Mouse (Mus musculus) erythroblast, embryonic 14.5 days (primary cell): ENCODE results near the gene Gins2. TPM values are rescaled to one million over a fixed set of nuclear protein-coding genes. Genes with fewer than 3 reads are reported as not detected.

Experiments used
- H3K27me3 ChIP-seq: 2 replicates; pipeline ENCODE4 v1.6.1; 2012; ENCODE audit warnings: inconsistent platforms; ENCODE audit not compliant: control insufficient read depth
- H3K36me3 ChIP-seq: 2 replicates; pipeline ENCODE4 v1.6.1; 2012; ENCODE audit warnings: mild to moderate bottlenecking, inconsistent platforms; ENCODE audit not compliant: control insufficient read depth
- H3K4me1 ChIP-seq: 2 replicates; pipeline ENCODE4 v1.6.1; 2012; ENCODE audit warnings: inconsistent platforms; ENCODE audit not compliant: control insufficient read depth
- H3K4me3 ChIP-seq: replicated peaks from 2 replicates; pipeline ENCODE3; 2012; ENCODE audit warnings: moderate library complexity, mild to moderate bottlenecking, inconsistent platforms
- H3K9me3 ChIP-seq: 2 replicates; pipeline ENCODE4 v1.6.1; 2012; ENCODE audit warnings: low read length, inconsistent platforms, mixed read lengths; ENCODE audit not compliant: control insufficient read depth
- GATA1 ChIP-seq: IDR thresholded peaks from 2 replicates; pipeline ENCODE4 v1.6.1; 2012; ENCODE audit warnings: low read length, inconsistent platforms, mixed read lengths
- TAL1 ChIP-seq: IDR thresholded peaks from 3 replicates; pipeline ENCODE4 v1.6.1; 2012; ENCODE audit warnings: low read length, inconsistent platforms, mixed read lengths
- polyA plus RNA-seq: library from polyadenylated mRNA; stranded (reverse); fragments of >175 nt; gene quantifications from 2 replicates; pipeline ENCODE4 v1.2.3, GENCODE M21; 2012

Gins2 gene
- polyA plus RNA-seq, 1 experiment = 8.6 TPM

GRCm38 (mm10) chr8:120537207-120537817 lies 51.8 kb downstream of the Gins2 start:
- H3K4me3 ChIP-seq = peak overlapping the region; percentile 94
- H3K36me3 ChIP-seq = peaks cover 50% of the 10 kb centered on the region
- TF ChIP-seq TAL1 (no peak), GATA1 (peak; percentile 66)
- peaks cover 2% of the 10 kb centered on the region; the same call in 1 of the 2 replicates for H3K27me3 ChIP-seq
- H3K4me1 ChIP-seq = peaks cover 93% of the 10 kb centered on the region
- no peaks in the 10 kb centered on the region for H3K9me3 ChIP-seq

GRCm38 (mm10) chr8:120536306-120537206 lies 52.5 kb downstream of the Gins2 start:
- H3K36me3 ChIP-seq = peaks cover 45% of the 10 kb centered on the region
- no peaks in the 10 kb centered on the region for H3K9me3 ChIP-seq
- peak overlapping the region; percentile 94 for H3K4me3 ChIP-seq
- peaks cover 2% of the 10 kb centered on the region; the same call in 1 of the 2 replicates for H3K27me3 ChIP-seq
- peaks cover 93% of the 10 kb centered on the region for H3K4me1 ChIP-seq
- no peak for TF ChIP-seq GATA1
- TF ChIP-seq TAL1 = no peak

GRCm38 (mm10) chr8:120535452-120536305 lies 53.4 kb downstream of the Gins2 start:
- H3K27me3 ChIP-seq = peaks cover 2% of the 10 kb centered on the region; the same call in 1 of the 2 replicates
- peaks cover 92% of the 10 kb centered on the region for H3K4me1 ChIP-seq
- H3K4me3 ChIP-seq = peak overlapping the region; percentile 94
- TF ChIP-seq GATA1 (no peak), TAL1 (no peak)
- H3K36me3 ChIP-seq = peaks cover 45% of the 10 kb centered on the region
- no peaks in the 10 kb centered on the region for H3K9me3 ChIP-seq

- H3K9me3 ChIP-seq = no peaks in the 10 kb centered on the region
- TF ChIP-seq TAL1 = no peak
- no peak for TF ChIP-seq GATA1
- peaks cover 44% of the 10 kb centered on the region for H3K36me3 ChIP-seq
- H3K4me3 ChIP-seq = peak overlapping the region; percentile 94
- H3K27me3 ChIP-seq = peaks cover 2% of the 10 kb centered on the region; the same call in 1 of the 2 replicates
- H3K4me1 ChIP-seq = peaks cover 87% of the 10 kb centered on the region
Observed at GRCm38 (mm10) chr8:120534504-120535368, 54.4 kb downstream of the Gins2 start.

GRCm38 (mm10) chr8:120534080-120534479 lies 55.0 kb downstream of the Gins2 start:
- TF ChIP-seq GATA1 (no peak), TAL1 (no peak)
- peaks cover 2% of the 10 kb centered on the region; the same call in 1 of the 2 replicates for H3K27me3 ChIP-seq
- H3K36me3 ChIP-seq = peaks cover 43% of the 10 kb centered on the region
- no peak overlapping the region for H3K4me3 ChIP-seq
- H3K9me3 ChIP-seq = no peaks in the 10 kb centered on the region
- H3K4me1 ChIP-seq = peaks cover 84% of the 10 kb centered on the region

GRCm38 (mm10) chr8:120533380-120533779 lies 55.7 kb downstream of the Gins2 start:
- Histone ChIP-seq H3K27me3 (peaks cover 2% of the 10 kb centered on the region; the same call in 1 of the 2 replicates), H3K36me3 (peaks cover 42% of the 10 kb centered on the region), H3K9me3 (no peaks in the 10 kb centered on the region), H3K4me3 (no peak overlapping the region), H3K4me1 (peaks cover 83% of the 10 kb centered on the region)
- TF ChIP-seq GATA1 = no peak
- no peak for TF ChIP-seq TAL1

GRCm38 (mm10) chr8:120532517-120533215 lies 56.4 kb downstream of the Gins2 start:
- H3K36me3 ChIP-seq = peaks cover 48% of the 10 kb centered on the region
- H3K4me3 ChIP-seq = no peak overlapping the region
- TF ChIP-seq TAL1 (no peak), GATA1 (no peak)
- peaks cover 85% of the 10 kb centered on the region for H3K4me1 ChIP-seq
- peaks cover 2% of the 10 kb centered on the region; the same call in 1 of the 2 replicates for H3K27me3 ChIP-seq
- H3K9me3 ChIP-seq = no peaks in the 10 kb centered on the region
